Comparison of ENCODE assay signal across 23 mouse cellular contexts in genomic region chr13:45968206-45968605, GRCm38 (mm10).
"Had no signal": no experiment of that assay in that cellular context is flagged by ENCODE, and none has a peak within 500 bp of the region (broad histone marks: within the 10 kb centered on the region; RNA-seq: fewer than 3 reads in every experiment).

No protein-coding gene starts in this region.

- ATAC-seq: hindbrain, postnatal 0 days; inflammation-experienced regulatory T-cells, adult 6 months; intestine, embryonic 15.5 days; intestine, postnatal 0 days; liver, embryonic 12.5 days had no signal

- H3K4me3 ChIP-seq: heart, embryonic 10.5 days; heart, embryonic 12.5 days; hindbrain, embryonic 13.5 days; hindbrain, embryonic 15.5 days; intestine, embryonic 15.5 days; layer of hippocampus, adult 2 months; limb, embryonic 13.5 days; limb, embryonic 15.5 days; liver, embryonic 12.5 days had no signal

- H3K4me2 ChIP-seq: heart, embryonic 12.5 days; hindbrain, embryonic 13.5 days; hindbrain, embryonic 15.5 days; intestine, embryonic 15.5 days; limb, embryonic 13.5 days; limb, embryonic 15.5 days; liver, embryonic 12.5 days had no signal

- H3K9me3 ChIP-seq: heart, embryonic 10.5 days; heart, embryonic 12.5 days; hindbrain, embryonic 13.5 days; hindbrain, embryonic 15.5 days; intestine, embryonic 15.5 days; limb, embryonic 13.5 days; limb, embryonic 15.5 days; liver, embryonic 12.5 days had no signal

- DNase-seq: gastrocnemius, postnatal 14 days; gastrocnemius, postnatal 36 days; heart, adult 18-20 months; heart, postnatal 14 days; heart, postnatal 36 days; kidney, adult 18-20 months; kidney, adult 8-10 months; kidney, postnatal 10 days; kidney, postnatal 25 days; layer of hippocampus, postnatal 36 days; left cerebral cortex, postnatal 4 days had no signal

- H3K36me3 ChIP-seq: heart, embryonic 10.5 days; heart, embryonic 12.5 days; hindbrain, embryonic 13.5 days; hindbrain, embryonic 15.5 days; intestine, embryonic 15.5 days; limb, embryonic 13.5 days; limb, embryonic 15.5 days; liver, embryonic 12.5 days had no signal

- H3K27ac ChIP-seq: heart, embryonic 10.5 days; hindbrain, embryonic 13.5 days; hindbrain, embryonic 15.5 days; hindbrain, postnatal 0 days; intestine, embryonic 15.5 days; layer of hippocampus, adult 2 months; limb, embryonic 13.5 days; limb, embryonic 15.5 days; liver, embryonic 12.5 days had no signal

- H3K27me3 ChIP-seq: heart, embryonic 12.5 days; hindbrain, embryonic 15.5 days; intestine, embryonic 15.5 days; limb, embryonic 15.5 days; liver, embryonic 12.5 days had no signal

- H3K9ac ChIP-seq: heart, embryonic 12.5 days; hindbrain, embryonic 13.5 days; hindbrain, embryonic 15.5 days; intestine, embryonic 15.5 days; limb, embryonic 13.5 days; limb, embryonic 15.5 days; liver, embryonic 12.5 days had no signal
